Mouse (Mus musculus) myocyte (in vitro differentiated cells): ENCODE results near the gene Wt1.

Experiments used
- POLR2AphosphoS2 ChIP-seq: IDR thresholded peaks from one replicate; pipeline ENCODE4 v1.6.1; 2011; ENCODE audit warnings: low read depth, control low read depth; ENCODE audit not compliant: insufficient read length
- USF1 ChIP-seq: IDR thresholded peaks from one replicate; pipeline ENCODE4 v1.6.1; 2011; ENCODE audit warnings: low read depth, mild to moderate bottlenecking, control low read depth, moderate library complexity

DNA sequence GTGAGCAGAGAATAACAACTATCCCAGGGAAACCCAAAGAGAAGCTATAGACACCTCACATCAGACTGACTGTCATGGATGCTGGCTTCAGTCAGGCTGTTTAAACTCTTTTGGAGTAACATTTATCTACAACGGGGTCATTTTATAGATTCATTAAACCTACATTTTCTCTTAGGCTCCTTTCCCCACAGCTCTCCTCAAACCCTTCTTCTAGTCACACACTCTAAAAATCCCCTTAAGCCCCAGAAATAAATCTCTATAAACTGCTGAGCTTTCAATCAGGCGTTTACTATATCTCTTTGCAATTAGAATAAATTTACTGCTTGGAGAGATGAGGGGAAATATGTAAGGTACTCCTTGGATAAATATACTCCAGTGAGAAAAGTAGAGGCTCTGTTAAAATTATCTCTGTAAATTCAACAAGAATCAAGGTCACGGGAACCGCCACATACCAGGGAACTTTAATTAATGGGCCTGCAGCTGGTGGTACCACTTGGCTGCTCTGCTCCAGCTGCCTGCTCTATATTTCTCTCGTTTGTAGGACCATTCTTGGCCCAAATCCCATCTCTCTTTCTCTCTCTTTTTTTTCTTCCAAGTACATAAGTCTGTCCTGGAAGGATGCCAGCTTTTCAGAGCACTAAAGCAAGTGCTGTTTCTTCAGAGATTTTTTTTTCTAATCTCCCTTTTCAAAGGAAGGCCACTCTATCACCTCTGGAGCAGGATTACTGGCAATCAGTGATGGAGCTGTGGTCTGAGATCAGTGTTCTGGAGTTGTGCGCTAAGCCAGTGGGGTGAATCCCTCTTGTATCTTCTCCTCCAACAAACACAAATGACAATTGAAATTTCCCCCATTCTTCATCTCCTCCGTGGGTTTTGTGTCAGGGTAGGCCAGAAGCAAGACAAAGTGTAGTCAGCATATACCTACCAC lies 36.5 kb upstream of the Wt1 start:
- TF ChIP-seq USF1 = no peak
- no peak for TF ChIP-seq POLR2AphosphoS2
